Mouse (Mus musculus): ENCODE measurements at regions not wholly inside any gene's neighbourhood (a gene's known extent, or its start where the extent isn't known, plus 50 kb on each side); places are given as distances from the start of the nearest gene placed in this dataset.
A peak's percentile ranks its signal among the peaks of the same experiment; 100 is the strongest.

DNA sequence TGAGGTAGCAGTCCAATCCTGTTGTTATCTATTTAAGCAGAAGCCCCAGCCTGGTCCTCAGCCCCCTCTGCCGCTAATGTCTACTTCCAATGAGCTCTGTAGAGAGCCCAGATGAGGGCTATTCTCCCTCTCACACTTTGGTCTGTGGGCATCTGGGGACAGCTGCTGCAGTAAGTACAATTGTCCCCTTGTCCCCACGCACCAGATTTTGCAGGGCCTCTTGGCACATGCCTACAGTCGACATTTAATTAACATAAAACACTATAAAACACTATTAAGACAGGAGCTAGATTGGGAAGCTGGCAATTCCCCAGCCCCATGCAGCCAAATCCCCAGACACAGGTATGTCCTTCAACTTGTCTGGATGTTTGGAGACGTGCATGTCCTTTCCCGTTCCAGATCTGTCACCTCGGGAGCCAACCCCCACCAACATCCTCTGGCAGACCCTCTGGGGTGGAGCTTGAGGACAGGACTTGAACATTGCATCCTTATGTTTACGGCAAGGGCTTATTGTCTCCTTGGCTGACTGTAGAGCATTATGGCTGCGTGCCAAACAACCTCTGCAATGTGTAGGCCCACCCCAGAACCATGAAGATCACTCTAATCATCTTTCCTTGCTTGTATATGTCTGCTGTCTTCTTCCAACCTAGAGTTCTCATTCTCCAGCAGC, 251.3 kb upstream of the Rora start:
- TF ChIP-seq CTCF (IDR thresholded peaks at IDR 0.05) (no peak), POLR2A (IDR thresholded peaks at IDR 0.05; ENCODE audit: insufficient read depth, low read depth, low read length) (no peak), EP300 (IDR thresholded peaks at IDR 0.05; ENCODE audit: insufficient read depth, low read depth, low read length) (0 out of 2 replicates have a peak, but pooled peaks have one; percentile 36)
